Mouse (Mus musculus): ENCODE data around the gene Ltbr. TPM values are rescaled to one million over a fixed set of nuclear protein-coding genes. Genes with fewer than 3 reads are reported as not detected.
"Not testable (repeated sequence)": the region's sequence is repeated elsewhere in the genome, so short reads cannot be mapped to it uniquely, and the experiment has no call there.

Gene Ltbr
- total RNA-seq, 1 experiment, result 14.3 TPM

GRCm38 (mm10) chr6:125267469-125267868 is 46.2 kb downstream of the Ltbr start:
- no peak overlapping the region for H3K9ac ChIP-seq (ENCODE audit: insufficient read depth, low read depth, low read length, poor library complexity, severe bottlenecking)
- no peak for DNase-seq (ENCODE audit: low read depth, low spot score)
- in situ Hi-C loops (cut with MboI; ENCODE audit: low sequenced_read_pairs in 2 of 2, unreplicated experiment in 2 of 2), result no loop called here

GRCm38 (mm10) chr6:125266600-125266999 is 47.1 kb downstream of the Ltbr start:
- H3K4me1 ChIP-seq (ENCODE audit: control insufficient read depth in 2 of 2, insufficient read depth in 2 of 2, low read length in 2 of 2, poor library complexity in 1 of 2); H3K9ac ChIP-seq (ENCODE audit: insufficient read depth, low read depth, low read length, poor library complexity, severe bottlenecking); H3K36me3 ChIP-seq (ENCODE audit: control insufficient read depth, insufficient read depth, low read length, poor library complexity, severe bottlenecking); H3K9me3 ChIP-seq (ENCODE audit: control insufficient read depth, insufficient read depth, low read depth, low read length); H3K27ac ChIP-seq (ENCODE audit: insufficient read depth, low read depth, low read length, poor library complexity, severe bottlenecking); in situ Hi-C loops (cut with MboI; ENCODE audit: low sequenced_read_pairs in 2 of 2, unreplicated experiment in 2 of 2); DNase-seq (ENCODE audit: low read depth, low spot score); H3K4me3 ChIP-seq (ENCODE audit: insufficient read depth in 1 of 2, low read depth in 1 of 2, low read length in 2 of 2, poor library complexity in 1 of 2, severe bottlenecking in 1 of 2): not testable (repeated sequence)

More at GRCm38 (mm10) chr6:125267469-125267868, 46.2 kb downstream of the Ltbr start:
- TF ChIP-seq ZC3H11A (IDR thresholded peaks at IDR 0.05; ENCODE audit: borderline replicate concordance, low read depth, low read length) (no peak), HCFC1 (IDR thresholded peaks at IDR 0.05; ENCODE audit: borderline replicate concordance, insufficient read depth, low read length) (no peak), CHD2 (IDR thresholded peaks at IDR 0.05; ENCODE audit: low read depth, low read length) (no peak), MAFK (IDR thresholded peaks at IDR 0.05; ENCODE audit: insufficient read depth, low read depth, low read length) (no peak), ZNF384 (IDR thresholded peaks at IDR 0.05; ENCODE audit: low read depth, low read length) (no peak)
- Histone ChIP-seq H3K4me3 (ENCODE audit: insufficient read depth in 1 of 2, low read depth in 1 of 2, low read length in 2 of 2, poor library complexity in 1 of 2, severe bottlenecking in 1 of 2) (no peak overlapping the region), H3K36me3 (ENCODE audit: control insufficient read depth, insufficient read depth, low read length, poor library complexity, severe bottlenecking) (no peaks in the 10 kb centered on the region), H3K4me1 (ENCODE audit: control insufficient read depth in 2 of 2, insufficient read depth in 2 of 2, low read length in 2 of 2, poor library complexity in 1 of 2) (peaks cover 0 to 4% of the 10 kb centered on the region in 2 experiments; a peak in 1 of 4 replicates), H3K9me3 (ENCODE audit: control insufficient read depth, insufficient read depth, low read depth, low read length) (no peaks in the 10 kb centered on the region), H3K27ac (ENCODE audit: insufficient read depth, low read depth, low read length, poor library complexity, severe bottlenecking) (no peak overlapping the region)

- no peaks in the 10 kb centered on the region for H3K36me3 ChIP-seq (ENCODE audit: control insufficient read depth, insufficient read depth, low read length, poor library complexity, severe bottlenecking)
- H3K27ac ChIP-seq (ENCODE audit: insufficient read depth, low read depth, low read length, poor library complexity, severe bottlenecking), result no peak overlapping the region
- in situ Hi-C loops (cut with MboI; ENCODE audit: low sequenced_read_pairs in 2 of 2, unreplicated experiment in 2 of 2), result no loop called here
- peaks cover 0 to 2% of the 10 kb centered on the region in 2 experiments; a peak in 1 of 4 replicates for H3K4me1 ChIP-seq (ENCODE audit: control insufficient read depth in 2 of 2, insufficient read depth in 2 of 2, low read length in 2 of 2, poor library complexity in 1 of 2)
- DNase-seq (ENCODE audit: low read depth, low spot score), result no peak
- no peak overlapping the region for H3K9ac ChIP-seq (ENCODE audit: insufficient read depth, low read depth, low read length, poor library complexity, severe bottlenecking)
- no peak overlapping the region for H3K4me3 ChIP-seq (ENCODE audit: insufficient read depth in 1 of 2, low read depth in 1 of 2, low read length in 2 of 2, poor library complexity in 1 of 2, severe bottlenecking in 1 of 2)
- H3K9me3 ChIP-seq (ENCODE audit: control insufficient read depth, insufficient read depth, low read depth, low read length), result no peaks in the 10 kb centered on the region
- no peak for TF ChIP-seq MAFK (IDR thresholded peaks at IDR 0.05; ENCODE audit: insufficient read depth, low read depth, low read length)
- TF ChIP-seq ZNF384 (IDR thresholded peaks at IDR 0.05; ENCODE audit: low read depth, low read length), result no peak
- no peak for TF ChIP-seq HCFC1 (IDR thresholded peaks at IDR 0.05; ENCODE audit: borderline replicate concordance, insufficient read depth, low read length)
- TF ChIP-seq ZC3H11A (IDR thresholded peaks at IDR 0.05; ENCODE audit: borderline replicate concordance, low read depth, low read length), result no peak
- TF ChIP-seq CHD2 (IDR thresholded peaks at IDR 0.05; ENCODE audit: low read depth, low read length), result no peak
Observed at GRCm38 (mm10) chr6:125266091-125266490, 47.6 kb downstream of the Ltbr start.

GRCm38 (mm10) chr6:125265239-125265638 is 48.4 kb downstream of the Ltbr start:
- no peak for TF ChIP-seq CHD2 (IDR thresholded peaks at IDR 0.05; ENCODE audit: low read depth, low read length)
- TF ChIP-seq HCFC1 (IDR thresholded peaks at IDR 0.05; ENCODE audit: borderline replicate concordance, insufficient read depth, low read length), result no peak
- TF ChIP-seq MAFK (IDR thresholded peaks at IDR 0.05; ENCODE audit: insufficient read depth, low read depth, low read length), result no peak
- no peak for TF ChIP-seq ZC3H11A (IDR thresholded peaks at IDR 0.05; ENCODE audit: borderline replicate concordance, low read depth, low read length)
- no peak for TF ChIP-seq ZNF384 (IDR thresholded peaks at IDR 0.05; ENCODE audit: low read depth, low read length)

GRCm38 (mm10) chr6:125264219-125264618 is 49.5 kb downstream of the Ltbr start:
- H3K27ac ChIP-seq (ENCODE audit: insufficient read depth, low read depth, low read length, poor library complexity, severe bottlenecking), result no peak overlapping the region
- H3K9me3 ChIP-seq (ENCODE audit: control insufficient read depth, insufficient read depth, low read depth, low read length), result no peaks in the 10 kb centered on the region
- TF ChIP-seq ZC3H11A (IDR thresholded peaks at IDR 0.05; ENCODE audit: borderline replicate concordance, low read depth, low read length) (no peak), ZNF384 (IDR thresholded peaks at IDR 0.05; ENCODE audit: low read depth, low read length) (no peak), CHD2 (IDR thresholded peaks at IDR 0.05; ENCODE audit: low read depth, low read length) (no peak), HCFC1 (IDR thresholded peaks at IDR 0.05; ENCODE audit: borderline replicate concordance, insufficient read depth, low read length) (no peak)
- H3K4me1 ChIP-seq (ENCODE audit: control insufficient read depth in 2 of 2, insufficient read depth in 2 of 2, low read length in 2 of 2, poor library complexity in 1 of 2), result peaks cover 0 to 3% of the 10 kb centered on the region in 2 experiments; a peak in 1 of 4 replicates
- no peak overlapping the region for H3K4me3 ChIP-seq (ENCODE audit: insufficient read depth in 1 of 2, low read depth in 1 of 2, low read length in 2 of 2, poor library complexity in 1 of 2, severe bottlenecking in 1 of 2)
- no peak for DNase-seq (ENCODE audit: low read depth, low spot score)
- no peak overlapping the region for H3K9ac ChIP-seq (ENCODE audit: insufficient read depth, low read depth, low read length, poor library complexity, severe bottlenecking)
- in situ Hi-C loops (cut with MboI; ENCODE audit: low sequenced_read_pairs in 2 of 2, unreplicated experiment in 2 of 2), result no loop called here
- H3K36me3 ChIP-seq (ENCODE audit: control insufficient read depth, insufficient read depth, low read length, poor library complexity, severe bottlenecking), result no peaks in the 10 kb centered on the region

More at GRCm38 (mm10) chr6:125265239-125265638, 48.4 kb downstream of the Ltbr start:
- no peak overlapping the region for H3K9ac ChIP-seq (ENCODE audit: insufficient read depth, low read depth, low read length, poor library complexity, severe bottlenecking)
- H3K4me3 ChIP-seq (ENCODE audit: insufficient read depth in 1 of 2, low read depth in 1 of 2, low read length in 2 of 2, poor library complexity in 1 of 2, severe bottlenecking in 1 of 2), result no peak overlapping the region
- H3K9me3 ChIP-seq (ENCODE audit: control insufficient read depth, insufficient read depth, low read depth, low read length), result no peaks in the 10 kb centered on the region
- in situ Hi-C loops (cut with MboI; ENCODE audit: low sequenced_read_pairs in 2 of 2, unreplicated experiment in 2 of 2), result no loop called here
- H3K36me3 ChIP-seq (ENCODE audit: control insufficient read depth, insufficient read depth, low read length, poor library complexity, severe bottlenecking), result no peaks in the 10 kb centered on the region
- no peak for DNase-seq (ENCODE audit: low read depth, low spot score)
- H3K27ac ChIP-seq (ENCODE audit: insufficient read depth, low read depth, low read length, poor library complexity, severe bottlenecking), result no peak overlapping the region
- H3K4me1 ChIP-seq (ENCODE audit: control insufficient read depth in 2 of 2, insufficient read depth in 2 of 2, low read length in 2 of 2, poor library complexity in 1 of 2), result peaks cover 0 to 1% of the 10 kb centered on the region in 2 experiments; a peak in 1 of 4 replicates

Data from ES-E14 (cell line).